Mouse (Mus musculus) forebrain, embryonic 16.5 days (tissue): ENCODE results near the gene Chac1. TPM values are rescaled to one million over a fixed set of nuclear protein-coding genes. Genes with fewer than 3 reads are reported as not detected.

Source experiments
- ATAC-seq: fragments of 200-750 bp; cut with Nextera tagmentation; 2 replicates; pipeline ENCODE4 v1.8.0; 2017; ENCODE audit warnings: mild to moderate bottlenecking, moderate library complexity
- H3K27ac ChIP-seq: fragments of 300-500 bp; sonication (generic); 2 replicates; pipeline ENCODE4 v1.5.1; 2014; ENCODE audit warnings: low read length, control low read depth
- H3K27me3 ChIP-seq: fragments of 300-500 bp; sonication (generic); replicated peaks from 2 replicates; pipeline ENCODE4 v1.6.1; 2014; ENCODE audit warnings: low read length; ENCODE audit not compliant: control insufficient read depth, insufficient read depth
- H3K36me3 ChIP-seq: fragments of 300-500 bp; sonication (generic); 2 replicates; pipeline ENCODE4 v1.6.1; 2014; ENCODE audit not compliant: control insufficient read depth, insufficient read depth
- H3K4me1 ChIP-seq: fragments of 300-500 bp; sonication (generic); replicated peaks from 2 replicates; pipeline ENCODE4 v1.6.1; 2014; ENCODE audit warnings: low read length; ENCODE audit not compliant: control insufficient read depth, insufficient read depth
- H3K4me2 ChIP-seq: fragments of 300-500 bp; sonication (generic); 2 replicates; pipeline ENCODE4 v1.6.1; 2014; ENCODE audit warnings: mild to moderate bottlenecking, low read length, control low read depth
- H3K4me3 ChIP-seq: fragments of 300-500 bp; sonication (generic); replicated peaks from 2 replicates; pipeline ENCODE4 v1.5.1; 2014; ENCODE audit warnings: mild to moderate bottlenecking, low read length, control low read depth
- H3K9ac ChIP-seq: fragments of 300-500 bp; sonication (generic); replicated peaks from 2 replicates; pipeline ENCODE4 v1.6.1; 2014; ENCODE audit warnings: low read depth, low read length, control low read depth
- H3K9me3 ChIP-seq: fragments of 300-500 bp; sonication (generic); 2 replicates; pipeline ENCODE4 v1.6.1; 2016; ENCODE audit warnings: low read length; ENCODE audit not compliant: control insufficient read depth
- WGBS: fragments of 180-500 bp; shearing (Covaris S2); extraction: QIAGEN DNeasy Blood & Tissue Kit; methylation state at CpG from one replicate; pipeline ENCODE4 v1.1.7; 2014; 5-methylcytosine and 5-hydroxymethylcytosine counted together
- polyA plus RNA-seq: library from polyadenylated mRNA; unstranded; fragments of >200 nt; fragmentation: Nextera tagmentation; extraction: Ambion mirVana; gene quantifications from 2 replicates; pipeline ENCODE4 v1.2.1, GENCODE M21; 2015

Gene Chac1
- polyA plus RNA-seq, 1 experiment from 2014 or later: 11.3 TPM

- no peak overlapping the region for H3K4me2 ChIP-seq
- H3K9ac ChIP-seq: no peak overlapping the region
- no peaks in the 10 kb centered on the region for H3K27me3 ChIP-seq
- peaks cover 11% of the 10 kb centered on the region for H3K36me3 ChIP-seq
- no peak overlapping the region for H3K27ac ChIP-seq
- H3K4me1 ChIP-seq: no peaks in the 10 kb centered on the region
- no peaks in the 10 kb centered on the region for H3K9me3 ChIP-seq
- no peak overlapping the region for H3K4me3 ChIP-seq
- 95% methylated on average over 1 of the region's 1 CpGs for WGBS
- no peak for ATAC-seq
Measured at GRCm38 (mm10) chr2:119388266-119388665, 37.2 kb downstream of the Chac1 start.

DNA sequence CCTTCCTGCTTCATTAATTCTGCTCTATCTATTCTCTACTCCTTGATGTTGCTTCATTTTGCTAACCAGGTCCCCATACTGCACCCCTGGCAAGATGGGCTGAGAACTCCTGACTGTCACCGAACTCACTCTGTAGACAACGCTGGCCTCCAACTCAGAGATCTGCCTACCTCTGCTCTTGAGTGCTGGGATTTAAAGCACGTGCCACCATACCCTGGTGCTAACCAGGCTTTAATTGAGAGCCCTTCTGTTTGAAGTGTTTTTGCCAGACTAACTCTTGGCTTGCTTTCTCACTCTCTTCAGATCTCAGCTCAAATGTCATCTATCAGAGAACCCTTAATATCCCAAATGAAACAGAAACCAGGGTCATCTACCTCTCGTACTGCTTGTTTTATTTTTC, 39.0 kb downstream of the Chac1 start:
- Histone ChIP-seq H3K4me1 (no peaks in the 10 kb centered on the region), H3K9me3 (no peaks in the 10 kb centered on the region), H3K4me3 (no peak overlapping the region), H3K27ac (no peak overlapping the region), H3K9ac (no peak overlapping the region), H3K27me3 (no peaks in the 10 kb centered on the region), H3K36me3 (peaks cover 11% of the 10 kb centered on the region), H3K4me2 (no peak overlapping the region)
- no peak for ATAC-seq
- 91% methylated on average over 4 of the region's 4 CpGs for WGBS

DNA sequence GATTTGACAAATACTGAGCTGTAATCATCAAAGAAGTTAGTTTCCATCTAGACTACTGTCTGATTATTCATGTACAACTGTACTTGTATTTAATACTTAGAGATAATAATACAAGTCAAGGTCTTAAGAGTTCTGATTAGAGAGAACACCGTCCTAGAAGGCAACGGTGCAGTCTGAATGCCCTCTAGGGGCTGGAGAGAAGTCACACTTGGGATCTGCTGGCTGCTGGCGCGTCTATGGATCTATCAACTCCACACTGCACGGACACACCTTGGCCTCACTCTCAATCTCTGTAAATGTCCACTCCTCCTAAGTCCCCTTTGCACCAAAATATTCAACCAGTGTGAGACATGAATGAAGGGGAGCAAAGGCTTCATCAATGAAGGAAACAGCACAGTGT, 47.2 kb downstream of the Chac1 start:
- Histone ChIP-seq H3K4me1 (no peaks in the 10 kb centered on the region), H3K4me3 (no peak overlapping the region), H3K36me3 (peaks cover 15% of the 10 kb centered on the region), H3K4me2 (no peak overlapping the region), H3K27me3 (no peaks in the 10 kb centered on the region), H3K9me3 (no peaks in the 10 kb centered on the region), H3K9ac (no peak overlapping the region), H3K27ac (no peak overlapping the region)
- 89% methylated on average over 5 of the region's 5 CpGs for WGBS
- ATAC-seq: no peak

GRCm38 (mm10) chr2:119398665-119399064, 47.6 kb downstream of the Chac1 start:
- no peak overlapping the region for H3K4me2 ChIP-seq
- no peak overlapping the region for H3K9ac ChIP-seq
- ATAC-seq: no peak
- H3K4me1 ChIP-seq: no peaks in the 10 kb centered on the region
- H3K27me3 ChIP-seq: no peaks in the 10 kb centered on the region
- H3K4me3 ChIP-seq: no peak overlapping the region
- H3K9me3 ChIP-seq: no peaks in the 10 kb centered on the region
- H3K27ac ChIP-seq: no peak overlapping the region
- 100% methylated on average over 1 of the region's 1 CpGs for WGBS
- H3K36me3 ChIP-seq: peaks cover 15% of the 10 kb centered on the region

DNA sequence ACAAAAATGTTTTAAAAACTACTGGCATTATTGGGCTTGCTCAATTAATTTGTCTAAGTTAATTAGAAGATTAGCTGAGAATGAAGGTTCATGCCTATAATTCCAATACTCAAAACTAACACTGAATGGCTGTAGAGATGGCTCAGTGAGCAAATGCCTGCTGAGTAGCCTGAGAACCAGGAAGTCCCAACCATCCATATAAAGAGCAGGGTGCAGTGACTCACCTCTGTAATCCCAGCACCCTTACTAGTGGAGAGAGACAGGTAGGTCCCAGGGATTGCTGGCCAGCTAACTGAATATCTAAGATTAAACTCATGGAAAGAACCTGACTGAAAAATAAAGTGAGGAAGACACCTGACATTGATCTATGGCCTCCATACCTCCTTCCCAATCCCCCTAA, 48.3 kb downstream of the Chac1 start:
- Histone ChIP-seq H3K9ac (no peak overlapping the region), H3K36me3 (peaks cover 15% of the 10 kb centered on the region), H3K4me3 (no peak overlapping the region), H3K27me3 (no peaks in the 10 kb centered on the region), H3K4me2 (no peak overlapping the region), H3K9me3 (no peaks in the 10 kb centered on the region), H3K4me1 (no peaks in the 10 kb centered on the region), H3K27ac (no peak overlapping the region)
- no peak for ATAC-seq

Other genes with a start within 250 kb of the Chac1 start
- 17.6 and 20.3 TPM in 2 replicates for gene Rad51, start 238.4 kb upstream of the Chac1 start, polyA plus RNA-seq
- gene Rmdn3, start 194.2 kb upstream of the Chac1 start, polyA plus RNA-seq: 59.6 and 65.3 TPM in 2 replicates
- gene Gchfr, start 183.5 kb upstream of the Chac1 start, polyA plus RNA-seq: 0.47 and 0.55 TPM in 2 replicates
- 1.1 and 1.3 TPM in 2 replicates for gene Gm14137, start 176.7 kb upstream of the Chac1 start, polyA plus RNA-seq
- 66.2 and 66.9 TPM in 2 replicates for gene Zfyve19, start 142.6 kb upstream of the Chac1 start, polyA plus RNA-seq
- 21.3 and 24.6 TPM in 2 replicates for gene Dnajc17, start 142.4 kb upstream of the Chac1 start, polyA plus RNA-seq
- not detected in 2 replicates for gene Ppp1r14d, start 121.3 kb upstream of the Chac1 start, polyA plus RNA-seq
- 0.44 and 0.57 TPM in 2 replicates for gene Spint1, start 113.9 kb upstream of the Chac1 start, polyA plus RNA-seq
- gene Rhov, start 80.0 kb upstream of the Chac1 start, polyA plus RNA-seq: 24.8 and 31.8 TPM in 2 replicates
- gene Vps18, start 62.5 kb upstream of the Chac1 start, polyA plus RNA-seq: 32.5 and 33.6 TPM in 2 replicates
- gene Dll4, start 25.4 kb upstream of the Chac1 start, polyA plus RNA-seq: 4.8 and 5.5 TPM in 2 replicates
- gene Ino80, start 126.5 kb downstream of the Chac1 start, polyA plus RNA-seq: 4.0 and 4.1 TPM in 2 replicates
- gene Exd1, start 196.4 kb downstream of the Chac1 start, polyA plus RNA-seq: 1.1 and 1.6 TPM in 2 replicates
- 78.6 and 78.8 TPM in 2 replicates for gene Chp1, start 196.5 kb downstream of the Chac1 start, polyA plus RNA-seq